Mouse (Mus musculus): ENCODE measurements around the gene Ppwd1. TPM values are rescaled to one million over a fixed set of nuclear protein-coding genes. Genes with fewer than 3 reads are reported as not detected.

The Ppwd1 gene
- polyA plus RNA-seq, 1 experiment from 2014 or later = 13.4 TPM

DNA sequence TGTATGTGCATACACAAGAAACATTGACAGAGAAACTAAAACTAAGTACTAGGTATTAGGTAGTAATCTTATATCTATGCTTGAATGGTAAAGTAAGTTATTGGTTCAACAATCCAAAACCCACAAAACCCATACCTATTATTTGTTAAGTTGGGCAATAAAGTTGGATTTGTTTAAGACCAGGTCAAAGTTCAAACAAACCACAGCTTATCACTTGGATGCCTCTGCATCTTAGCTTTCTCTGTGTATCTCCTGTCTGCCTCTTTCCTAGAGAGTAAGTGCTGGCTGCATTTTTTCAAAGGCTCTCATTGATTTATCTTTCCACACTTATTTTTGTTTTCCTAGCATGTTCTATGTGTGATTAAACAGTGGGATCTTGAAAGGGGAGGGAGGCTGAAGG, 56.1 kb downstream of the Ppwd1 start:
- no peak for ATAC-seq (ENCODE audit: insufficient read depth, low FRiP score, low read depth)
- Histone ChIP-seq H3K27ac (no peak overlapping the region), H3K4me2 (no peak overlapping the region), H3K4me1 (no peaks in the 10 kb centered on the region; the same call in 1 of the 2 replicates), H3K9ac (no peak overlapping the region), H3K36me3 (peaks cover 5% of the 10 kb centered on the region; the same call in 1 of the 2 replicates), H3K27me3 (replicated peaks) (no peaks in the 10 kb centered on the region), H3K9me3 (no peaks in the 10 kb centered on the region), H3K4me3 (replicated peaks) (no peak overlapping the region)

DNA sequence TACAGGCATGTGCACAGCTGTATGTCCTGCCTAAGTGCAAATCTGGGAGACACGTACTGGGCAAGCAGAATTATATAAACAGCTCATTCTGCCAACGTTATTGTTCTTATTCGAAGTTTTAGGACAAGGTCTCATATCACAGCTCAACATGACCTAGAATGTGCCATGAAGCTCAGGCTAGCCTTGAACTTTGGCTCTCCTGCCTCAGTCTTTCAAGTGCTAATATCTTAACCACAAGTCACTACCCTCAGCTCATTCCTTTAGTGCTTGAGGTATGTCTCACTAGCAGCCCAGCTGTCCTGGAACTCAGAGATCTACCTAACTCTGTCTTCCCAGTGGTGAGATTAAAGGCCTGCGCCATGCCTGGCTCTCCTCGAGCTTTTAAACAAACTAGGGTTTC, 56.9 kb downstream of the Ppwd1 start:
- Histone ChIP-seq H3K9me3 (no peaks in the 10 kb centered on the region), H3K9ac (no peak overlapping the region), H3K27ac (no peak overlapping the region), H3K27me3 (replicated peaks) (no peaks in the 10 kb centered on the region), H3K4me1 (no peaks in the 10 kb centered on the region; the same call in 1 of the 2 replicates), H3K36me3 (peaks cover 5% of the 10 kb centered on the region; the same call in 1 of the 2 replicates), H3K4me2 (no peak overlapping the region), H3K4me3 (replicated peaks) (no peak overlapping the region)
- ATAC-seq (ENCODE audit: insufficient read depth, low FRiP score, low read depth) = no peak
- WGBS = 82% methylated on average over 5 of the region's 5 CpGs

DNA sequence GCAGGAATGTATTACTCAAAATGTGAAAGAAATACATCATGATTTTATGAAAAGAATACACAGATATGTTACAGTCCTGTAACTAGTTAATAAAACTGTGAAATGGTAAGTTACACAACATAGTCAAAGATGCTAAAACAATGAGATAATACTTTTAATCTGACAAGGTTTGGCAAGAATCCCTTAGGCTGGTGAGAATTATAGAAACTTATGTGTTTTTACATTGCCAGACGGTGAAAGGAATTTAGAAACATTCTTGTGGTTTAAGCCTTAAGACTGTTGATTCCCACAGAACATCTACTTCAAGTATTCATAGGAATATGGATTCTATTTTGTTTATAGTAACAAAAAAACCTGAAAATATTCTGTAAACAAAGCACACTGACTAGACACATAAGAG, 73.0 kb downstream of the Ppwd1 start:
- Histone ChIP-seq H3K27ac (no peak overlapping the region), H3K4me2 (no peak overlapping the region), H3K9me3 (no peaks in the 10 kb centered on the region), H3K27me3 (replicated peaks) (no peaks in the 10 kb centered on the region), H3K4me3 (replicated peaks) (no peak overlapping the region), H3K36me3 (0 out of 2 replicates have a peak, but pooled peaks cover 9% of the 10 kb centered on the region), H3K4me1 (no peaks in the 10 kb centered on the region), H3K9ac (no peak overlapping the region)
- 60% methylated on average over 1 of the region's 1 CpGs for WGBS
- ATAC-seq (ENCODE audit: insufficient read depth, low FRiP score, low read depth) = no peak

Other genes starting within 250 kb of the Ppwd1 start
- gene Nln, start 119.2 kb downstream of the Ppwd1 start, polyA plus RNA-seq (2015; fragmentation: Nextera tagmentation; extraction: Ambion mirVana) = 19.2 and 20.5 TPM in 2 replicates
- 5.8 and 6.0 TPM in 2 replicates for gene Sgtb, start 119.1 kb downstream of the Ppwd1 start, polyA plus RNA-seq (2015; fragmentation: Nextera tagmentation; extraction: Ambion mirVana)
- 57.3 and 62.3 TPM in 2 replicates for gene Trappc13, start 50.4 kb downstream of the Ppwd1 start, polyA plus RNA-seq (2015; fragmentation: Nextera tagmentation; extraction: Ambion mirVana)
- gene Trim23, start 50.0 kb downstream of the Ppwd1 start, polyA plus RNA-seq (2015; fragmentation: Nextera tagmentation; extraction: Ambion mirVana) = 13.6 and 15.2 TPM in 2 replicates
- gene Cenpk, start 232 bp downstream of the Ppwd1 start, polyA plus RNA-seq (2015; fragmentation: Nextera tagmentation; extraction: Ambion mirVana) = 61.4 and 69.8 TPM in 2 replicates
- 1.6 and 2.1 TPM in 2 replicates for gene Adamts6, start 59.0 kb upstream of the Ppwd1 start, polyA plus RNA-seq (2015; fragmentation: Nextera tagmentation; extraction: Ambion mirVana)